Mouse (Mus musculus): ENCODE results near the gene Fastkd5. TPM values are rescaled to one million over a fixed set of nuclear protein-coding genes. Genes with fewer than 3 reads are reported as not detected.
A peak's percentile ranks its signal among the peaks of the same experiment; 100 is the strongest.

Fastkd5 gene
- polyA plus RNA-seq, 1 experiment: 5.9 TPM

- peaks cover 21% of the 10 kb centered on the region for H3K79me2 ChIP-seq (ENCODE audit: control insufficient read depth, insufficient read depth)
- no peak overlapping the region for H3ac ChIP-seq (ENCODE audit: control insufficient read depth, insufficient read length)
- no peaks in the 10 kb centered on the region for H3K27me3 ChIP-seq (ENCODE audit: control insufficient read depth, insufficient read depth, insufficient read length)
- TF ChIP-seq MAX (IDR thresholded peaks at IDR 0.05; ENCODE audit: low read depth) (no peak), POLR2AphosphoS2 (IDR thresholded peaks at IDR 0.05; ENCODE audit: insufficient read length, low read depth) (peak; percentile 68), POLR2A (IDR thresholded peaks at IDR 0.05; ENCODE audit: insufficient read length, low read depth) (no peak)
- H3K4me2 ChIP-seq (ENCODE audit: low read depth): no peak overlapping the region
- peaks cover 4% of the 10 kb centered on the region for H3K36me3 ChIP-seq (ENCODE audit: control insufficient read depth, insufficient read depth)
- H3K4me3 ChIP-seq: no peak overlapping the region
Measured at GRCm38 (mm10) chr2:130632416-130632815, 2.6 kb upstream of the Fastkd5 start.

GRCm38 (mm10) chr2:130629080-130629838 lies 568 bp downstream of the Fastkd5 start:
- Histone ChIP-seq H3K4me3 (peak overlapping the region; percentile 89), H3K27me3 (ENCODE audit: control insufficient read depth, insufficient read depth, insufficient read length) (no peaks in the 10 kb centered on the region), H3K79me2 (ENCODE audit: control insufficient read depth, insufficient read depth) (peaks cover 47% of the 10 kb centered on the region), H3ac (ENCODE audit: control insufficient read depth, insufficient read length) (peak overlapping the region; percentile 73), H3K4me2 (ENCODE audit: low read depth) (peak overlapping the region; percentile 94), H3K36me3 (ENCODE audit: control insufficient read depth, insufficient read depth) (peaks cover 14% of the 10 kb centered on the region)
- TF ChIP-seq TCF12 (IDR thresholded peaks at IDR 0.05; ENCODE audit: insufficient read depth, poor library complexity, severe bottlenecking) (no peak), MYOG (IDR thresholded peaks at IDR 0.05; ENCODE audit: control insufficient read depth in 1 of 3, insufficient read depth in 1 of 3, insufficient read length in 2 of 3, low read depth in 2 of 3) (no peak), POLR2A (IDR thresholded peaks at IDR 0.05; ENCODE audit: insufficient read length, low read depth) (no peak), REST (IDR thresholded peaks at IDR 0.05; ENCODE audit: insufficient read depth, insufficient read length) (no peak), E2F4 (IDR thresholded peaks at IDR 0.05; ENCODE audit: insufficient read depth) (no peak), MYOD1 (IDR thresholded peaks at IDR 0.05; ENCODE audit: control insufficient read depth in 1 of 3, insufficient read length in 2 of 3, low read depth in 2 of 3) (no peak), USF1 (IDR thresholded peaks at IDR 0.05; ENCODE audit: low read depth) (no peak), SRF (IDR thresholded peaks at IDR 0.05; ENCODE audit: control insufficient read depth, insufficient read length, low read depth) (no peak), MAX (IDR thresholded peaks at IDR 0.05; ENCODE audit: low read depth) (no peak), CEBPB (IDR thresholded peaks at IDR 0.05; ENCODE audit: insufficient read depth, poor library complexity, severe bottlenecking) (no peak), POLR2AphosphoS2 (IDR thresholded peaks at IDR 0.05; ENCODE audit: insufficient read length, low read depth) (no peak), TCF3 (IDR thresholded peaks at IDR 0.05; ENCODE audit: insufficient read length, low read depth) (no peak)

DNA sequence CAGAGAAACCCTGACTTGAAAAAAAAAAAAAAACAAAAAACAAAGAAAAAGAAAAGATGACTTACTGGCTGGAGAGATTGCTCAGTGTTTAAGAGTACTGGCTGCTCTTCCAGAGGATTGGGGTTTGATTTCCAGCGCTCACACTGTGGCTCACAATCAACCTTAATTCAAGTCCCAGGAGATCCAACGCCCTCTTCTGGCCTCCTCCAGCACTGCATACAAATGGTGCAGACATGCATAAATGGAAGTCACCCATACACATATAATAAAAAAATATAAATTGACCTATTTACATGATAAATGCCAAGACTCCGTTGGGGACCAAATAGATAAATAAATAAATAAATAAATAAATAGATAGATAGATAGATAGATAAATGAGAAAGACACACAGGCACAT lies 1.4 kb downstream of the Fastkd5 start:
- H3K4me2 ChIP-seq (ENCODE audit: low read depth): peak overlapping the region; percentile 94
- H3K4me3 ChIP-seq: peak overlapping the region; percentile 89

GRCm38 (mm10) chr2:130618972-130619371 lies 10.9 kb downstream of the Fastkd5 start:
- H3K79me2 ChIP-seq (ENCODE audit: control insufficient read depth, insufficient read depth): peaks cover 20% of the 10 kb centered on the region
- no peak overlapping the region for H3K4me3 ChIP-seq
- H3K4me2 ChIP-seq (ENCODE audit: low read depth): no peak overlapping the region
- no peaks in the 10 kb centered on the region for H3K27me3 ChIP-seq (ENCODE audit: control insufficient read depth, insufficient read depth, insufficient read length)
- TF ChIP-seq TCF3 (IDR thresholded peaks at IDR 0.05; ENCODE audit: insufficient read length, low read depth): no peak
- TF ChIP-seq TCF12 (IDR thresholded peaks at IDR 0.05; ENCODE audit: insufficient read depth, poor library complexity, severe bottlenecking): no peak
- TF ChIP-seq MYOD1 (IDR thresholded peaks at IDR 0.05; ENCODE audit: control insufficient read depth in 1 of 3, insufficient read length in 2 of 3, low read depth in 2 of 3): no peak
- peaks cover 33% of the 10 kb centered on the region for H3K36me3 ChIP-seq (ENCODE audit: control insufficient read depth, insufficient read depth)
- no peak overlapping the region for H3ac ChIP-seq (ENCODE audit: control insufficient read depth, insufficient read length)

More for the DNA sequence above, 1.4 kb downstream of the Fastkd5 start:
- TF ChIP-seq E2F4 (IDR thresholded peaks at IDR 0.05; ENCODE audit: insufficient read depth) (no peak), POLR2A (IDR thresholded peaks at IDR 0.05; ENCODE audit: insufficient read length, low read depth) (no peak), MAX (IDR thresholded peaks at IDR 0.05; ENCODE audit: low read depth) (no peak), CEBPB (IDR thresholded peaks at IDR 0.05; ENCODE audit: insufficient read depth, poor library complexity, severe bottlenecking) (no peak), SRF (IDR thresholded peaks at IDR 0.05; ENCODE audit: control insufficient read depth, insufficient read length, low read depth) (no peak), POLR2AphosphoS2 (IDR thresholded peaks at IDR 0.05; ENCODE audit: insufficient read length, low read depth) (no peak), TCF12 (IDR thresholded peaks at IDR 0.05; ENCODE audit: insufficient read depth, poor library complexity, severe bottlenecking) (no peak), TCF3 (IDR thresholded peaks at IDR 0.05; ENCODE audit: insufficient read length, low read depth) (no peak), MYOD1 (IDR thresholded peaks at IDR 0.05; ENCODE audit: control insufficient read depth in 1 of 3, insufficient read length in 2 of 3, low read depth in 2 of 3) (no peak), MYOG (IDR thresholded peaks at IDR 0.05; ENCODE audit: control insufficient read depth in 1 of 3, insufficient read depth in 1 of 3, insufficient read length in 2 of 3, low read depth in 2 of 3) (no peak), USF1 (IDR thresholded peaks at IDR 0.05; ENCODE audit: low read depth) (no peak), REST (IDR thresholded peaks at IDR 0.05; ENCODE audit: insufficient read depth, insufficient read length) (no peak)
- Histone ChIP-seq H3ac (ENCODE audit: control insufficient read depth, insufficient read length) (peak overlapping the region; percentile 73), H3K79me2 (ENCODE audit: control insufficient read depth, insufficient read depth) (peaks cover 50% of the 10 kb centered on the region), H3K27me3 (ENCODE audit: control insufficient read depth, insufficient read depth, insufficient read length) (no peaks in the 10 kb centered on the region), H3K36me3 (ENCODE audit: control insufficient read depth, insufficient read depth) (peaks cover 14% of the 10 kb centered on the region)

GRCm38 (mm10) chr2:130613091-130613490 lies 16.7 kb downstream of the Fastkd5 start:
- Histone ChIP-seq H3K79me2 (ENCODE audit: control insufficient read depth, insufficient read depth) (no peaks in the 10 kb centered on the region), H3ac (ENCODE audit: control insufficient read depth, insufficient read length) (no peak overlapping the region), H3K36me3 (ENCODE audit: control insufficient read depth, insufficient read depth) (peaks cover 31% of the 10 kb centered on the region), H3K4me3 (no peak overlapping the region), H3K27me3 (ENCODE audit: control insufficient read depth, insufficient read depth, insufficient read length) (no peaks in the 10 kb centered on the region), H3K4me2 (ENCODE audit: low read depth) (no peak overlapping the region)
- TF ChIP-seq TCF12 (IDR thresholded peaks at IDR 0.05; ENCODE audit: insufficient read depth, poor library complexity, severe bottlenecking) (no peak), POLR2A (IDR thresholded peaks at IDR 0.05; ENCODE audit: insufficient read length, low read depth) (no peak), MAX (IDR thresholded peaks at IDR 0.05; ENCODE audit: low read depth) (no peak), MYOD1 (IDR thresholded peaks at IDR 0.05; ENCODE audit: control insufficient read depth in 1 of 3, insufficient read length in 2 of 3, low read depth in 2 of 3) (no peak), REST (IDR thresholded peaks at IDR 0.05; ENCODE audit: insufficient read depth, insufficient read length) (no peak)

All from myocyte (in vitro differentiated cells).